Mouse (Mus musculus) lung, postnatal 0 days (tissue): ENCODE measurements at regions not wholly inside any gene's neighbourhood (a gene's known extent, or its start where the extent isn't known, plus 50 kb on each side); places are given as distances from the start of the nearest gene placed in this dataset.

Source experiments
- ATAC-seq: fragments of 200-750 bp; cut with Nextera tagmentation; 2 replicates; pipeline ENCODE4 v1.8.0; 2017; ENCODE audit warnings: moderate library complexity
- DNase-seq: peaks from one replicate; pipeline ENCODE4 v3.0.0-alpha.2; 2016; ENCODE audit warnings: low spot score
- H3K27ac ChIP-seq: fragments of 300-500 bp; sonication (generic); 2 replicates; pipeline ENCODE4 v1.5.1; 2014; ENCODE audit warnings: antibody characterized with exemption, mild to moderate bottlenecking, low read length, mixed read lengths
- H3K27me3 ChIP-seq: fragments of 300-500 bp; sonication (generic); replicated peaks from 2 replicates; pipeline ENCODE4 v1.6.1; 2014; ENCODE audit warnings: low read length, mixed read lengths; ENCODE audit not compliant: insufficient read depth
- H3K36me3 ChIP-seq: fragments of 300-500 bp; sonication (generic); 2 replicates; pipeline ENCODE4 v1.6.1; 2014; ENCODE audit warnings: low read length, mixed read lengths; ENCODE audit not compliant: insufficient read depth
- H3K4me1 ChIP-seq: fragments of 300-500 bp; sonication (generic); 2 replicates; pipeline ENCODE4 v1.6.1; 2014; ENCODE audit warnings: antibody characterized with exemption, low read depth, low read length, mixed read lengths; ENCODE audit not compliant: insufficient read depth
- H3K4me2 ChIP-seq: fragments of 300-500 bp; sonication (generic); replicated peaks from 2 replicates; pipeline ENCODE4 v1.6.1; 2014; ENCODE audit warnings: low read depth, mild to moderate bottlenecking, low read length, moderate library complexity, mixed read lengths
- H3K4me3 ChIP-seq: fragments of 300-500 bp; sonication (generic); 2 replicates; pipeline ENCODE4 v1.5.1; 2014; ENCODE audit warnings: low read depth, low read length
- H3K9ac ChIP-seq: fragments of 300-500 bp; sonication (generic); replicated peaks from 2 replicates; pipeline ENCODE4 v1.6.1; 2014; ENCODE audit warnings: low read depth, mild to moderate bottlenecking
- H3K9me3 ChIP-seq: fragments of 300-500 bp; sonication (generic); 2 replicates; pipeline ENCODE4 v1.6.1; 2016; ENCODE audit warnings: low read length, mixed read lengths
- CTCF ChIP-seq: IDR thresholded peaks from 2 replicates; pipeline ENCODE4 v1.5.1; 2016; ENCODE audit warnings: antibody characterized with exemption, mild to moderate bottlenecking
- EP300 ChIP-seq: IDR thresholded peaks from 2 replicates; pipeline ENCODE4 v1.6.1; 2016; ENCODE audit warnings: antibody characterized with exemption, mild to moderate bottlenecking, control low read depth
- WGBS: fragments of 180-500 bp; shearing (Covaris S2); extraction: QIAGEN DNeasy Blood & Tissue Kit; methylation state at CpG from one replicate; pipeline ENCODE4 v1.1.7; 2014; 5-methylcytosine and 5-hydroxymethylcytosine counted together

DNA sequence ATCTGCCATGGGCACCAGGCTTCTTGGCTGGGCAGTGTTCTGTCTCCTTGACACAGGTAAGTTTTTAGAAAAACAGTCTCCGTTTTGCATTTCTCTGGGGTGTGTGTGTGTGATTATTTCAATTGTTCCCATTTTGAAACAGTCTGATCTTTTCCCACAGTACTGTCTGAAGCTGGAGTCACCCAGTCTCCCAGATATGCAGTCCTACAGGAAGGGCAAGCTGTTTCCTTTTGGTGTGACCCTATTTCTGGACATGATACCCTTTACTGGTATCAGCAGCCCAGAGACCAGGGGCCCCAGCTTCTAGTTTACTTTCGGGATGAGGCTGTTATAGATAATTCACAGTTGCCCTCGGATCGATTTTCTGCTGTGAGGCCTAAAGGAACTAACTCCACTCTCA, 99.9 kb upstream of the 2210010C04Rik start:
- no peaks in the 10 kb centered on the region for H3K36me3 ChIP-seq
- H3K27ac ChIP-seq = no peak overlapping the region
- no peaks in the 10 kb centered on the region for H3K4me1 ChIP-seq
- H3K27me3 ChIP-seq = no peaks in the 10 kb centered on the region
- no peak for DNase-seq
- WGBS = 57% methylated on average over 4 of the region's 4 CpGs
- ATAC-seq = no peak
- H3K4me2 ChIP-seq = no peak overlapping the region
- no peaks in the 10 kb centered on the region for H3K9me3 ChIP-seq
- TF ChIP-seq CTCF = no peak
- TF ChIP-seq EP300 = no peak
- H3K9ac ChIP-seq = no peak overlapping the region
- H3K4me3 ChIP-seq = no peak overlapping the region

DNA sequence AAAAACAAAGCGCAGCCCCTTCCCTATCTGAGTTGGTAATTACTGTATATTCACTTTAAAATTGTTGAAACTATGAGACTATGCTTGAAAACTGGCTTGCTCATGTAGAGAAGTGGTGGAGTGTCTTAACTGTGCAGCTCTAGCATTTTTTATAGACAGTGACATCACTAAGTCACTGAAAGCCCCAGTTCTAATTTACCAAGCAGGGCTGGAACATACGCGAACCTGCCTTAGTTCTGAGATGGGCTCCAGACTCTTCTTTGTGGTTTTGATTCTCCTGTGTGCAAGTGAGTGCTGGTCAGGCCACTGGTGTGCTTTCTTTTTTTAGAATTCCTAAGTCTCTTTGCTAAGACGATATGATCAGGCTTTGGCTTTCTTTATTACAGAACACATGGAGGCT, 94.6 kb upstream of the 2210010C04Rik start:
- Histone ChIP-seq H3K27me3 (no peaks in the 10 kb centered on the region), H3K4me3 (no peak overlapping the region), H3K4me1 (no peaks in the 10 kb centered on the region), H3K27ac (no peak overlapping the region), H3K9ac (no peak overlapping the region), H3K36me3 (no peaks in the 10 kb centered on the region), H3K4me2 (no peak overlapping the region), H3K9me3 (no peaks in the 10 kb centered on the region)
- WGBS = 86% methylated on average over 4 of the region's 4 CpGs
- ATAC-seq = no peak
- DNase-seq = no peak
- TF ChIP-seq CTCF = no peak
- no peak for TF ChIP-seq EP300

- H3K4me1 ChIP-seq = no peaks in the 10 kb centered on the region
- WGBS = 63% methylated on average over 7 of the region's 7 CpGs
- no peak overlapping the region for H3K9ac ChIP-seq
- TF ChIP-seq EP300 (no peak), CTCF (no peak)
- no peaks in the 10 kb centered on the region for H3K9me3 ChIP-seq
- H3K27ac ChIP-seq = no peak overlapping the region
- no peaks in the 10 kb centered on the region for H3K27me3 ChIP-seq
- DNase-seq (no peak), ATAC-seq (no peak)
- H3K4me3 ChIP-seq = no peak overlapping the region
- H3K4me2 ChIP-seq = no peak overlapping the region
- no peaks in the 10 kb centered on the region for H3K36me3 ChIP-seq
Measured at GRCm38 (mm10) chr6:41127816-41128215, 92.5 kb upstream of the 2210010C04Rik start.

GRCm38 (mm10) chr6:41126855-41127254, 91.5 kb upstream of the 2210010C04Rik start:
- DNase-seq = no peak

GRCm38 (mm10) chr6:41121641-41122040, 86.3 kb upstream of the 2210010C04Rik start:
- no peak overlapping the region for H3K4me2 ChIP-seq
- no peak overlapping the region for H3K27ac ChIP-seq
- DNase-seq (no peak), ATAC-seq (no peak)
- WGBS = 76% methylated on average over 3 of the region's 3 CpGs
- H3K4me1 ChIP-seq = no peaks in the 10 kb centered on the region
- H3K36me3 ChIP-seq = no peaks in the 10 kb centered on the region
- no peak overlapping the region for H3K9ac ChIP-seq
- no peaks in the 10 kb centered on the region for H3K9me3 ChIP-seq
- no peak overlapping the region for H3K4me3 ChIP-seq
- no peak for TF ChIP-seq EP300
- TF ChIP-seq CTCF = no peak
- no peaks in the 10 kb centered on the region for H3K27me3 ChIP-seq

More at GRCm38 (mm10) chr6:41126855-41127254, 91.5 kb upstream of the 2210010C04Rik start:
- no peak for ATAC-seq
- Histone ChIP-seq H3K27me3 (no peaks in the 10 kb centered on the region), H3K36me3 (no peaks in the 10 kb centered on the region), H3K4me1 (no peaks in the 10 kb centered on the region), H3K4me3 (no peak overlapping the region), H3K27ac (no peak overlapping the region), H3K9me3 (no peaks in the 10 kb centered on the region), H3K4me2 (no peak overlapping the region), H3K9ac (no peak overlapping the region)
- no peak for TF ChIP-seq CTCF
- no peak for TF ChIP-seq EP300

DNA sequence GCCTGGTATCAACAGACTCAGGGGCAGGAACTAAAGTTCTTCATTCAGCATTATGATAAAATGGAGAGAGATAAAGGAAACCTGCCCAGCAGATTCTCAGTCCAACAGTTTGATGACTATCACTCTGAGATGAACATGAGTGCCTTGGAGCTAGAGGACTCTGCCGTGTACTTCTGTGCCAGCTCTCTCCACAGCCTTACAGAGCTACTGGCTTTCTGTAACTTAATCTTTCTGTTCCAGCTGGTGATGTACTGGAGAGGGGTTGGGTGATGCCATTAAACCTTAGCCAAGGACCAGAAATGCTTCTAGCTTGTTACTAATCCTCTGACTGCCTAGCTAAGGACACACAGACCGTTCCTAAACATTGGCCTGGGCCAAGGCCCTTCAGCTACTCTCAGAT, 83.9 kb upstream of the 2210010C04Rik start:
- H3K4me3 ChIP-seq = no peak overlapping the region
- no peak for DNase-seq
- no peak for TF ChIP-seq CTCF
- TF ChIP-seq EP300 = no peak
- no peak overlapping the region for H3K9ac ChIP-seq
- 72% methylated on average over 2 of the region's 2 CpGs for WGBS
- H3K36me3 ChIP-seq = no peaks in the 10 kb centered on the region
- no peak for ATAC-seq
- H3K4me1 ChIP-seq = no peaks in the 10 kb centered on the region
- H3K27ac ChIP-seq = no peak overlapping the region
- H3K4me2 ChIP-seq = no peak overlapping the region
- H3K27me3 ChIP-seq = no peaks in the 10 kb centered on the region
- H3K9me3 ChIP-seq = no peaks in the 10 kb centered on the region
